Mouse (Mus musculus): ENCODE results near the gene 2310022A10Rik.

DNA sequence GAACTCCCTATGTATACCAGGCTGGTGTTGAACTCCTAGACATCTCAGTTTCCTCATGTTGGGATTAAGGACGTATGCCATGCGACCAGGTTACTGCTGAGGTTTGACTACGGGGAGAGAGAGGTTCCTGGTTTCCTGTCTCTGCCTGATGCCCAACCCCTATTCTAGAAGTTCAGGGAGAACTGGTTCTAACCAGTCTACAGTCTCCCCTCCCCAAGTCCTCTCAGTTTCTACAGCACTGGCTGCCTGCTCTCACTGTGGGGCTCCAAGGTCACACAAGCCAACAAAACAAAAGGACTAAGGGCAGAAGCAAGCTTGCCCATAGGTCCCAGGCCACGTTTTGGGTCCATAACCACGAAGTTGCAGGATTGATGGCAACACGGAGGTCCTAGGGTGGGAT lies 3.4 kb upstream of the 2310022A10Rik start:
- TF ChIP-seq POLR2A (IDR thresholded peaks at IDR 0.05; ENCODE audit: insufficient read depth, low read depth, low read length) (no peak), CTCF (IDR thresholded peaks at IDR 0.05) (no peak)

Data from heart, adult 2 months (tissue).